Mouse (Mus musculus): ENCODE results near the gene Tspan5. TPM values are rescaled to one million over a fixed set of nuclear protein-coding genes. Genes with fewer than 3 reads are reported as not detected.
A peak's percentile ranks its signal among the peaks of the same experiment; 100 is the strongest.

The Tspan5 gene
- total and polyA plus RNA-seq, 3 experiments = 28.1 to 35.1 TPM; not detected in 1

- H3K36me3 ChIP-seq (ENCODE audit: control insufficient read depth in 1 of 2, insufficient read depth in 2 of 2, low read length in 2 of 2) = no peaks in the 10 kb centered on the region; a peak in 1 of 4 replicates
- no peak for TF ChIP-seq ZC3H11A (IDR thresholded peaks at IDR 0.05; ENCODE audit: low read depth, low read length)
- TF ChIP-seq GATA1 (IDR thresholded peaks at IDR 0.05; ENCODE audit: low read depth, low read length) = peak; percentile 59
- no peak for TF ChIP-seq RAD21 (IDR thresholded peaks at IDR 0.05; ENCODE audit: low read depth, low read length)
- no peak for TF ChIP-seq ZNF384 (IDR thresholded peaks at IDR 0.05; ENCODE audit: low read depth, low read length)
- TF ChIP-seq MAX (IDR thresholded peaks at IDR 0.05; ENCODE audit: low read length) = no peak
- TF ChIP-seq ELF1 (IDR thresholded peaks at IDR 0.05; ENCODE audit: low read depth, low read length) = no peak
- TF ChIP-seq MYB (IDR thresholded peaks at IDR 0.05; ENCODE audit: low read depth, low read length) = no peak
- no peak for TF ChIP-seq NELFE (IDR thresholded peaks at IDR 0.05; ENCODE audit: low read depth, low read length)
- TF ChIP-seq ZKSCAN1 (IDR thresholded peaks at IDR 0.05; ENCODE audit: low read depth, low read length) = no peak
- no peak for TF ChIP-seq POLR2AphosphoS5 (IDR thresholded peaks at IDR 0.05; ENCODE audit: borderline replicate concordance, low read depth, low read length)
- no peak for TF ChIP-seq TCF12 (IDR thresholded peaks at IDR 0.05; ENCODE audit: low read depth, low read length)
- TF ChIP-seq SMC3 (IDR thresholded peaks at IDR 0.05; ENCODE audit: low read depth, low read length) = no peak
- no peak for TF ChIP-seq UBTF (IDR thresholded peaks at IDR 0.05; ENCODE audit: borderline replicate concordance, insufficient read depth, low read depth, low read length)
- TF ChIP-seq USF1 (IDR thresholded peaks at IDR 0.05; ENCODE audit: low read depth, low read length) = no peak
- TF ChIP-seq TBP (IDR thresholded peaks at IDR 0.05; ENCODE audit: low read depth, low read length) = no peak
- no peak for TF ChIP-seq GABPA (IDR thresholded peaks at IDR 0.05; ENCODE audit: low read depth, low read length)
- no peak for TF ChIP-seq MEF2A (IDR thresholded peaks at IDR 0.05; ENCODE audit: extremely low read depth, insufficient replicate concordance, low read depth, low read length, poor library complexity, severe bottlenecking)
- TF ChIP-seq MYC (IDR thresholded peaks at IDR 0.05; ENCODE audit: low read depth, low read length) = no peak
- TF ChIP-seq ZMIZ1 (IDR thresholded peaks at IDR 0.05; ENCODE audit: low read depth, low read length) = no peak
- TF ChIP-seq RCOR1 (IDR thresholded peaks at IDR 0.05; ENCODE audit: low read depth, low read length) = peak; percentile 96
- TF ChIP-seq CHD2 (IDR thresholded peaks at IDR 0.05; ENCODE audit: low read length) = no peak
- TF ChIP-seq EP300 (IDR thresholded peaks at IDR 0.05; ENCODE audit: low read depth in 1 of 2, low read length in 2 of 2) = peak in 1 of 2 experiments; percentile 39; a peak in 1 of 4 replicates
- peak; percentile 36 for DNase-seq (ENCODE audit: low read depth, low spot score)
- H3K79me2 ChIP-seq (ENCODE audit: control insufficient read depth, insufficient read depth, low read length, poor library complexity) = 0 out of 2 replicates have a peak, but pooled peaks cover 1% of the 10 kb centered on the region
- peaks cover 0 to 4% of the 10 kb centered on the region in 2 experiments; a peak in 2 of 4 replicates for H3K4me1 ChIP-seq (ENCODE audit: control insufficient read depth in 1 of 2, insufficient read depth in 2 of 2, low read length in 2 of 2)
- H3K9ac ChIP-seq (ENCODE audit: control insufficient read depth, low read depth, low read length, poor library complexity, severe bottlenecking) = no peak overlapping the region
- no peaks in the 10 kb centered on the region for H3K9me3 ChIP-seq (replicated peaks; ENCODE audit: insufficient read depth, low read length)
- no peak overlapping the region for H3K4me3 ChIP-seq (ENCODE audit: control insufficient read depth in 1 of 2, insufficient read depth in 1 of 2, low read depth in 2 of 2, low read length in 2 of 2)
- no peaks in the 10 kb centered on the region for H3K27me3 ChIP-seq (ENCODE audit: control insufficient read depth in 1 of 2, insufficient read depth in 2 of 2, low read length in 2 of 2)
- H3K27ac ChIP-seq (ENCODE audit: control insufficient read depth, low read depth, low read length) = no peak overlapping the region
Observed at GRCm38 (mm10) chr3:138796583-138796982, 54.6 kb downstream of the Tspan5 start.

Measured in MEL (cell line).